ENCODE assay signal across 12 mouse cellular contexts in the genomic region with DNA sequence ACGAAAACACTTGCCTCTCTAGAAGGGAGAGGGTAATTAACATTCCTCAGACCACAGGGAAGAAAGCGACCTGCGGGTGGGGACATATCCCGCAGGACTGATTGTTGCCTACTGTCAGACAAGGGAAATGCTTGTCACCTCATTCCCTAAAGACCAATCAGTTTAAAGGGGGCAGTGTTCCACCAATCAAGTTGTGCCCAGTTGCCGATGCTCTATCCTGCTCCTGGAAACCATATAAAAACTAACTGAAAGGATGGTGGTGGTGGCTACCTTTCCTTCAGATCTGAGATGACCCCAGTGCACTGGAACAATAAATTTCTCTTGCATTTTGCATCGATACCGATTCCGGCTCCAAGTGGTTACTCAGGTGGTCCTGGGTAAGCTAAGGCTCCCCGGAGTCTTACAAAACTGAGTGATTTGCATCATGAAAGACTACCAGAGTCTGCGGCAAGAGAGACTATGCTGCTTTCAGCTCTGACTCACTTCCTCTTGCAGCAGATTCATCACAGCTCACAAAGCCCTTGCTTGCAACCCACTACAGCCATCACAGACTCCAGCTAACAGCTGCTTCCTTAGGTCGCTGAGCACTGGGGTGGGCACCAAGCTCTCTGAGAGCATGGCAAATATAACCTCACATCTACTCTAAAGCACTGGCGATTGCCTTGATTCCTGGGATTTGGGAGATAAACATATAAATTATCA.
DNase-seq lines count a peak whose midpoint lies in the region; ATAC-seq and TF ChIP-seq lines count a peak whose summit lies in the region.
"Had no signal": no experiment of that assay in that cellular context is flagged by ENCODE, and none has a peak within 500 bp of the region (broad histone marks: within the 10 kb centered on the region; RNA-seq: fewer than 3 reads in every experiment).

No protein-coding gene starts in this region.

- no peaks in the 10 kb centered on the region for H3K9me3 ChIP-seq in lung, postnatal 0 days (ENCODE audit: low read length)
- H3K9me3 ChIP-seq: hindbrain, embryonic 10.5 days had no signal

- H3K4me3 ChIP-seq in lung, postnatal 0 days (ENCODE audit: low read depth, low read length), result no peak overlapping the region
- no peak overlapping the region for H3K4me3 ChIP-seq in embryonic fibroblast, embryonic 13.5 days (ENCODE audit: insufficient read depth, low read length)
- H3K4me3 ChIP-seq: hindbrain, embryonic 10.5 days had no signal

- no peak for TF ChIP-seq EP300 in lung, postnatal 0 days (IDR thresholded peaks at IDR 0.05)

- 65% methylated on average over 12 of the region's 12 CpGs for WGBS in lung, postnatal 0 days

- no peak overlapping the region for H3K27ac ChIP-seq in lung, postnatal 0 days (ENCODE audit: low read length)
- H3K27ac ChIP-seq in embryonic fibroblast, embryonic 13.5 days (ENCODE audit: insufficient read depth, low read length), result peak overlapping the region; percentile 60; the same call in 1 of the 2 replicates
- H3K27ac ChIP-seq: hindbrain, embryonic 10.5 days had no signal

- H3K4me1 ChIP-seq in lung, postnatal 0 days (ENCODE audit: insufficient read depth, low read depth, low read length), result no peaks in the 10 kb centered on the region
- H3K4me1 ChIP-seq in embryonic fibroblast, embryonic 13.5 days (ENCODE audit: control insufficient read depth, insufficient read depth, low read length), result 0 out of 2 replicates have a peak, but pooled peaks cover 4% of the 10 kb centered on the region
- H3K4me1 ChIP-seq: hindbrain, embryonic 10.5 days had no signal

- peak; percentile 50 for ATAC-seq in lung, postnatal 0 days
- ATAC-seq: forebrain, postnatal 0 days had no signal

- H3K4me2 ChIP-seq in lung, postnatal 0 days (replicated peaks; ENCODE audit: low read depth, low read length), result no peak overlapping the region
- H3K4me2 ChIP-seq: midbrain, embryonic 11.5 days had no signal

- H3K36me3 ChIP-seq in lung, postnatal 0 days (ENCODE audit: insufficient read depth, low read length), result no peaks in the 10 kb centered on the region
- H3K36me3 ChIP-seq: hindbrain, embryonic 10.5 days had no signal

- DNase-seq in adrenal gland, adult 2 months, result peak; percentile 3
- no peak for DNase-seq in adrenal gland, postnatal 10 days
- no peak for DNase-seq in lung, postnatal 0 days (ENCODE audit: low spot score)
- no peak for DNase-seq in lung, postnatal 14 days
- DNase-seq in mesoderm, embryonic 11.5 days (ENCODE audit: low read depth, low spot score), result peak; percentile 30
- DNase-seq in right cerebral cortex, adult 18-20 months, result no peak
- DNase-seq in ovary, postnatal 36 days (ENCODE audit: low spot score), result no peak
- DNase-seq: B cell, adult 2 months; forebrain, postnatal 0 days had no signal

- no peak overlapping the region for H3K9ac ChIP-seq in lung, postnatal 0 days (replicated peaks; ENCODE audit: low read depth)
- H3K9ac ChIP-seq: forebrain, postnatal 0 days had no signal

- no peak for TF ChIP-seq POLR2A in embryonic fibroblast, embryonic 13.5 days (IDR thresholded peaks at IDR 0.05; ENCODE audit: low read depth, low read length)

- TF ChIP-seq CTCF in lung, postnatal 0 days (IDR thresholded peaks at IDR 0.05), result peak; percentile 14; the same call in 1 of the 2 replicates
- TF ChIP-seq CTCF in embryonic fibroblast, embryonic 13.5 days (IDR thresholded peaks at IDR 0.05; ENCODE audit: borderline replicate concordance, insufficient read depth, low read length), result no peak

- no peaks in the 10 kb centered on the region for H3K27me3 ChIP-seq in lung, postnatal 0 days (replicated peaks; ENCODE audit: insufficient read depth, low read length)

Comparison
In these comparisons a context has a peak if more than half of its experiments do, and no peak if none do; other contexts are left out.
1. DNase-seq: peak in adrenal gland, adult 2 months (single experiment) and mesoderm, embryonic 11.5 days (single experiment); none in adrenal gland, postnatal 10 days (single experiment), lung, postnatal 0 days (single experiment), lung, postnatal 14 days (single experiment), right cerebral cortex, adult 18-20 months (single experiment) and ovary, postnatal 36 days (single experiment).